Mouse (Mus musculus): ENCODE measurements around the gene Bspry. TPM values are rescaled to one million over a fixed set of nuclear protein-coding genes. Genes with fewer than 3 reads are reported as not detected.

The Bspry gene
- polyA plus RNA-seq, 1 experiment from 2014 or later: 0.27 TPM

DNA sequence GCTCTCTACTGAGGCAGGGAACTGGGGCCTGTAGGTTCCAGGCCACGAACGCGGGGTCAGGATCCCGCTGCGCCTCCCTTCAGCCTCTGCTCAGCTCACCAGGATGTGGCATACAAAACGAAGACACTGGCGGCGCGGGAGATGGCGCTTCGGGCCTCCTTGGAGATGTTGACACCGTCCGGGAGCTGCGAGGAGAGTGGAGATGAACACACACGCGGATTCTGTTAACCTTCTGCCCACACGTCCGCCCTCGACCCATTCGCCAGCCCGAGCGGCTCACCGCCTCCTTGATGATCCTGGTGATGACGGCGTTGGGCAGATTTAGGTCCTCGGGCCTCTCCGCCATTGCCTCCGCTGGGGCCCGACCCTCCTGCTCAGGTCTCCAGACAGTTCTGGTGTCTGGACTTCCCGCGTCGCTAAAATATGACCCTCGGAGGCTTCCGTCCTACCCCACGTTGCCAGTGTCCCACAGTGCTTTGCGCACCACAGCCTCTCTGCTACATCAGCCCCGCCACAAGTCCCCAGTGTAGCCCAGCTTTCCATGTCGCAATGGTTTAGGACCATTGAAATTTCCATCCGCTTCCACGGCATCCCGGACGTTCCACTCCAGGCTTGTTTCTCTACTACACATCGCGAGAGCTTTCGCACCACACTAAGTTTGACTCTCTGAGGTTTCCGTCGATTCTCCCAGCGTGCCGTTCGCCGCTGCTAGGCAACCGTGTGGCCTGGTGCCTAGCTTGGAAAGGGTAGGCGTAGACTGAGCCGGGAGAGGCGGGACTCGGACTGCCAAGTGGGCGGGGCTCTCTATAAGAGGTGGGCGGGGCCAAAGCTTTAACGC is 45.0 kb downstream of the Bspry start, which contains the start of the genes Pole3 and 4933430I17Rik:
Gene Pole3 (minus strand): TSS at position 418 of the 838 bp plus-strand sequence.
Gene 4933430I17Rik (plus strand): TSS at position 719 of the 838 bp plus-strand sequence.
- peak within 1 kb of the TSS; percentile 83 for H3K4me3 ChIP-seq (ENCODE audit: low read depth, low read length)
- WGBS (ENCODE audit: insufficient replicate concordance): under 1% methylated on average over 59 of the region's 59 CpGs
- H3K4me2 ChIP-seq (ENCODE audit: low read depth, low read length): peak within 1 kb of the TSS; percentile 66
- H3K4me1 ChIP-seq (ENCODE audit: control insufficient read depth, low read depth, low read length): peaks cover 24% of the 10 kb centered on the region
- no peaks in the 10 kb centered on the region; the same call in 1 of the 2 replicates for H3K36me3 ChIP-seq (ENCODE audit: control insufficient read depth, insufficient read depth)
- peak within 1 kb of the TSS; percentile 74 for H3K9ac ChIP-seq (ENCODE audit: low read depth, low read length)
- ATAC-seq (ENCODE audit: low read depth): peak; percentile 97
- no peaks in the 10 kb centered on the region for H3K9me3 ChIP-seq (replicated peaks; ENCODE audit: control insufficient read depth, low read length)
- H3K27me3 ChIP-seq (ENCODE audit: control insufficient read depth, insufficient read depth, low read depth, low read length): no peaks in the 10 kb centered on the region
- peak within 1 kb of the TSS; percentile 86 for H3K27ac ChIP-seq (ENCODE audit: low read length)

DNA sequence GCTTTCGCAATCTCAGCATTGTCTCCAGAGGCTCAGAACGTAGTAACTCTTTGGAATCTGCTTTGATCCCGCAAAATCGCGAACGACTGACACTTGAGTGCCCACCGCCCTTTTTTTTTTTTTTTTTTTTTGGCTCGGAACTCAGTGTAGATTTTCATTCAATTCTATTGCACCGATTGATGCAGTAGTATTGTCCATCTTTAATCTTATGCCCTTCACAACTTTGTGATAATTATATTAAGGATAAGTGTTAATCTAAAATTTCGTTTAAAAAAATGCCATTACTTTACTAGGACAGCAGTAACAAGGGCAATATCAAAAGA is 45.6 kb downstream of the Bspry start:
- H3K9me3 ChIP-seq (replicated peaks; ENCODE audit: control insufficient read depth, low read length): no peaks in the 10 kb centered on the region
- no peak overlapping the region for H3K9ac ChIP-seq (ENCODE audit: low read depth, low read length)
- peak overlapping the region; percentile 62 for H3K4me2 ChIP-seq (ENCODE audit: low read depth, low read length)
- no peak for ATAC-seq (ENCODE audit: low read depth)
- H3K4me3 ChIP-seq (ENCODE audit: low read depth, low read length): peak overlapping the region; percentile 83
- H3K27me3 ChIP-seq (ENCODE audit: control insufficient read depth, insufficient read depth, low read depth, low read length): no peaks in the 10 kb centered on the region
- peaks cover 24% of the 10 kb centered on the region for H3K4me1 ChIP-seq (ENCODE audit: control insufficient read depth, low read depth, low read length)
- 2% methylated on average over 10 of the region's 10 CpGs for WGBS (ENCODE audit: insufficient replicate concordance)
- H3K27ac ChIP-seq (ENCODE audit: low read length): no peak overlapping the region
- H3K36me3 ChIP-seq (ENCODE audit: control insufficient read depth, insufficient read depth): no peaks in the 10 kb centered on the region; the same call in 1 of the 2 replicates

DNA sequence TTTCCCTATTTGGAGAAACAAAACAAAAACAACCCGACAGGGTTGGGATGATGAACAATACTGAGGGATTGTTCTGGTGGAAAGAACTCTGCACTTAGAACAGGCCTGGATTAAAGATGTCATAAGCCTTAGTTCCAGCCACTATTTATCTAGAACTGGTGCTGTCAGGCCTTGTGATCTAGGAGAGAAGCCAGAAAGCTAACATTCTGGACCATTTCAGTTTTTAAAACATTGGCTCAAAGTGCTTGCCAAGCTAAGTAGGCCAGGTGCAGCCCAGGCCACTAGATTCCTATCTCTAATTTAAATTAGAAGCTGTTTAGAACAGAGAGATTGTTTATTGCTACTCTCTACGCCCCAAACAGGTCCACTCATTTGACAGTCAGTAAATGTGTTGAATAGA is 46.4 kb downstream of the Bspry start:
- H3K27me3 ChIP-seq (ENCODE audit: control insufficient read depth, insufficient read depth, low read depth, low read length): no peaks in the 10 kb centered on the region
- 45% methylated on average over 2 of the region's 2 CpGs for WGBS (ENCODE audit: insufficient replicate concordance)

DNA sequence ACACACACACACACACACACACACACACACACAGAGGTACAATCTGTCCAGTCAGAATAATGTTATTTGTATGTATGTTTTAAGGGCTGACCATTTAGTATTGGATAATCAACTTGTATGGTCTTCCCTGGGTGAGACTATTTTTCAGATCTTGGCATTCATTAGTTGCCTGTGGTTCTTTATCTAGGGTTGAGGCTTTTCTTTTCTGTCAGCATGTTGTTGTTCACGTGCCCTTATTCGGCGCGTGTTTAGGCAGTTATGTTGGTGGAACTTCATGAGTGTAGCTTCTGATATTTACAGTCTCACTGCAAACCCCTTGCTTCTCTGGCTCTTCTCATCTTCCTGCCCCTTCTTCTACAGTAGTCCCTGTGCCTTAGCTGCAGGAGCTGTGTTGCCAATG is 47.8 kb downstream of the Bspry start:
- WGBS (ENCODE audit: insufficient replicate concordance): 22% methylated on average over 4 of the region's 4 CpGs
- Histone ChIP-seq H3K4me3 (ENCODE audit: low read depth, low read length) (no peak overlapping the region), H3K9me3 (replicated peaks; ENCODE audit: control insufficient read depth, low read length) (no peaks in the 10 kb centered on the region), H3K4me2 (ENCODE audit: low read depth, low read length) (no peak overlapping the region), H3K9ac (ENCODE audit: low read depth, low read length) (no peak overlapping the region), H3K27ac (ENCODE audit: low read length) (no peak overlapping the region), H3K36me3 (ENCODE audit: control insufficient read depth, insufficient read depth) (no peaks in the 10 kb centered on the region; the same call in 1 of the 2 replicates), H3K27me3 (ENCODE audit: control insufficient read depth, insufficient read depth, low read depth, low read length) (no peaks in the 10 kb centered on the region), H3K4me1 (ENCODE audit: control insufficient read depth, low read depth, low read length) (peaks cover 14% of the 10 kb centered on the region)
- ATAC-seq (ENCODE audit: low read depth): no peak

More for the DNA sequence above, 46.4 kb downstream of the Bspry start:
- Histone ChIP-seq H3K9ac (ENCODE audit: low read depth, low read length) (no peak overlapping the region), H3K36me3 (ENCODE audit: control insufficient read depth, insufficient read depth) (no peaks in the 10 kb centered on the region; the same call in 1 of the 2 replicates), H3K4me1 (ENCODE audit: control insufficient read depth, low read depth, low read length) (peaks cover 18% of the 10 kb centered on the region), H3K9me3 (replicated peaks; ENCODE audit: control insufficient read depth, low read length) (no peaks in the 10 kb centered on the region), H3K4me2 (ENCODE audit: low read depth, low read length) (no peak overlapping the region), H3K4me3 (ENCODE audit: low read depth, low read length) (no peak overlapping the region), H3K27ac (ENCODE audit: low read length) (no peak overlapping the region)
- no peak for ATAC-seq (ENCODE audit: low read depth)

DNA sequence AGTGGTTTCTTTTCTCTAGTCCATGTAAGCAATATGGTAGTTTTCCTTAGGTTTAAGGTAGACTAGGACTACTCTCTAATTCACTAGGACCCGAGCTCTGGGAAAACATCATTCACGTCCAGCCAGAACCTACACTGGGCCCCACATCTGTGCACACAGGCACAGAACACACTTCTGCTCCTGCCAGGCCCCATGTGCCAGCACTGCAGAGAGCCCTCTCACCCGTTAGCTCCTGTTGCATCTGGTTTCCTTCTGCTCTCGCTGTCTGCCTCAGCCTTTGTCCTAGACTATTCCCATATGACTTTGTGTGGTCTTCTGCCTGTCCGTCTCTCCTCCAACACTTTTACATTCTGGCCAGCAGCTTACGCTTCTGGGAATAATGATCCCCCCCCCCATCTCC is 53.9 kb downstream of the Bspry start:
- no peaks in the 10 kb centered on the region for H3K27me3 ChIP-seq (ENCODE audit: control insufficient read depth, insufficient read depth, low read depth, low read length)
- WGBS (ENCODE audit: insufficient replicate concordance): 56% methylated on average over 6 of the region's 6 CpGs
- no peaks in the 10 kb centered on the region for H3K36me3 ChIP-seq (ENCODE audit: control insufficient read depth, insufficient read depth)
- H3K9me3 ChIP-seq (replicated peaks; ENCODE audit: control insufficient read depth, low read length): no peaks in the 10 kb centered on the region
- H3K27ac ChIP-seq (ENCODE audit: low read length): no peak overlapping the region
- H3K9ac ChIP-seq (ENCODE audit: low read depth, low read length): no peak overlapping the region
- ATAC-seq (ENCODE audit: low read depth): no peak
- H3K4me2 ChIP-seq (ENCODE audit: low read depth, low read length): no peak overlapping the region
- no peak overlapping the region for H3K4me3 ChIP-seq (ENCODE audit: low read depth, low read length)
- H3K4me1 ChIP-seq (ENCODE audit: control insufficient read depth, low read depth, low read length): no peaks in the 10 kb centered on the region; the same call in 1 of the 2 replicates

DNA sequence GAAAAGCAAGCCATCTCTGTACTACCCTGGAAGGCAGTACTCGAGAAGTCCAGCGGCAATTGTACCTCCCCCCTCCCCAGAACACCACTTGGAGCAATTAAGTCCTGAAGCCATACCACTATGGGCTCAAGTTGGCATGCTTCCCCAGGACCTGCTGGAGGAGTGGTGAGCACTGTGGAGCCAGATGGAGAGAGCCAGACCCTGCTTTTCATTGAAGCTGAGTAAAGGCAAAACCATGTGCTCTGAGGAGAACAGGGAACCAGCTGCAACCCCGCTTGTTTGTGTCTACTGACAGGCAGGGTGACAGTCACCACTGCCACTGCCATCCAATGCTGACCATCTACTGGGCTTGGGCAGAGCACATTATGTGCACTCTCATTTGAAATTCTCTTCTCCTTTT is 61.9 kb downstream of the Bspry start:
- H3K27me3 ChIP-seq (ENCODE audit: control insufficient read depth, insufficient read depth, low read depth, low read length): no peaks in the 10 kb centered on the region
- no peaks in the 10 kb centered on the region for H3K9me3 ChIP-seq (replicated peaks; ENCODE audit: control insufficient read depth, low read length)
- WGBS (ENCODE audit: insufficient replicate concordance): 67% methylated on average over 3 of the region's 3 CpGs
- no peak for ATAC-seq (ENCODE audit: low read depth)
- no peaks in the 10 kb centered on the region for H3K4me1 ChIP-seq (ENCODE audit: control insufficient read depth, low read depth, low read length)
- no peak overlapping the region for H3K9ac ChIP-seq (ENCODE audit: low read depth, low read length)
- no peaks in the 10 kb centered on the region for H3K36me3 ChIP-seq (ENCODE audit: control insufficient read depth, insufficient read depth)
- H3K27ac ChIP-seq (ENCODE audit: low read length): no peak overlapping the region
- no peak overlapping the region for H3K4me3 ChIP-seq (ENCODE audit: low read depth, low read length)
- no peak overlapping the region for H3K4me2 ChIP-seq (ENCODE audit: low read depth, low read length)

DNA sequence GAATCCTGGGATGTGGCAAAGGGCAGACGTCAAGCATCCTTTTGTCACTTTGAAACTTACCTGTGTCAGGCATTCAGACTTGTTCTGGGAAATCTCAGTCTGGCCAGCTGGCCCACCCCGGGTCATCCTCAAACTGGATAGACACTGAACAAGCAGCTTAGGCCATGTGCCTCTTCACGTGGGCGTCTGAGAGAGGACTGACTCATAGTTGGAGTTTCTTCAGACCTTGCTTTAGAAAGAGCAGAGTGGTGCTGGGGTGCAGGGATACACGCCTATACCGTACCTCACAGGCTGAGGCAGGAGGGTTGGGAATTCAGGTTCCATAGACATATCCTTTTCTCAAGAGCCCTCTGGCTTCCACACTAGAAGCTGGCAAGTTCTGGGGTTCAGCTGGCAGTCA is 63.9 kb downstream of the Bspry start:
- H3K27ac ChIP-seq (ENCODE audit: low read length): no peak overlapping the region

DNA sequence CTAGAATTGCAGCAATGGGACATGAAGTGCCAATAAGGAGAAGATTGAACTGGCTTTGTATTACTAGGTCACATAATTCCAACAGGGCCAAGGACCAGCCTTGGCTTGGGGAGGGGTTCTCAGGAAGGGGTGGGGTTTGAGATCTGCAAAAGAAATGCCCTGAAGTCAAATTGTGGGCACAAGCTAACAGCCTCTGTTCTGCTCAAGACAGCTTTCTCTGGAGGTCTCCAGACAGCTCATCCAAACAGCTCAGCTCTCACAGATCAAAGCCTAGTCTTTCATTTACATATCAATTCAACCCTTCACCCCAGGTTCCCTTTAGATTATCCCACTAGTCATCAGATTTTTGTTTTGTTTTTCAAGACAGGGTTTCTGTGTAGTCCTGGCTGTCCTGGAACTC is 64.9 kb downstream of the Bspry start:
- Histone ChIP-seq H3K4me1 (ENCODE audit: control insufficient read depth, low read depth, low read length) (no peaks in the 10 kb centered on the region), H3K9ac (ENCODE audit: low read depth, low read length) (no peak overlapping the region), H3K4me3 (ENCODE audit: low read depth, low read length) (no peak overlapping the region), H3K9me3 (replicated peaks; ENCODE audit: control insufficient read depth, low read length) (no peaks in the 10 kb centered on the region), H3K36me3 (ENCODE audit: control insufficient read depth, insufficient read depth) (no peaks in the 10 kb centered on the region), H3K27me3 (ENCODE audit: control insufficient read depth, insufficient read depth, low read depth, low read length) (no peaks in the 10 kb centered on the region), H3K4me2 (ENCODE audit: low read depth, low read length) (no peak overlapping the region), H3K27ac (ENCODE audit: low read length) (no peak overlapping the region)
- ATAC-seq (ENCODE audit: low read depth): no peak

More for the DNA sequence above, 63.9 kb downstream of the Bspry start:
- Histone ChIP-seq H3K4me3 (ENCODE audit: low read depth, low read length) (no peak overlapping the region), H3K27me3 (ENCODE audit: control insufficient read depth, insufficient read depth, low read depth, low read length) (no peaks in the 10 kb centered on the region), H3K4me1 (ENCODE audit: control insufficient read depth, low read depth, low read length) (no peaks in the 10 kb centered on the region), H3K9ac (ENCODE audit: low read depth, low read length) (no peak overlapping the region), H3K36me3 (ENCODE audit: control insufficient read depth, insufficient read depth) (no peaks in the 10 kb centered on the region), H3K4me2 (ENCODE audit: low read depth, low read length) (no peak overlapping the region), H3K9me3 (replicated peaks; ENCODE audit: control insufficient read depth, low read length) (no peaks in the 10 kb centered on the region)
- no peak for ATAC-seq (ENCODE audit: low read depth)
- WGBS (ENCODE audit: insufficient replicate concordance): 75% methylated on average over 6 of the region's 6 CpGs

All from liver, embryonic 16.5 days (tissue).